Mouse (Mus musculus) embryonic facial prominence, embryonic 10.5 days (tissue): ENCODE measurements at regions not wholly inside any gene's neighbourhood (a gene's known extent, or its start where the extent isn't known, plus 50 kb on each side); places are given as distances from the start of the nearest gene placed in this dataset.

Source experiments
- DNase-seq: peaks from one replicate; pipeline ENCODE4 v3.0.0-alpha.2; 2017; ENCODE audit warnings: low spot score
- H3K27ac ChIP-seq: fragments of 300-500 bp; sonication (generic); replicated peaks from 2 replicates; pipeline ENCODE4 v1.5.1; 2016; ENCODE audit warnings: mild to moderate bottlenecking
- H3K27me3 ChIP-seq: fragments of 300-500 bp; sonication (generic); replicated peaks from 2 replicates; pipeline ENCODE4 v1.6.1; 2016; ENCODE audit warnings: low read depth, mild to moderate bottlenecking; ENCODE audit not compliant: poor library complexity, severe bottlenecking
- H3K36me3 ChIP-seq: fragments of 300-500 bp; sonication (generic); replicated peaks from 2 replicates; pipeline ENCODE4 v1.6.1; 2016; ENCODE audit warnings: mild to moderate bottlenecking, moderate library complexity
- H3K4me1 ChIP-seq: fragments of 300-500 bp; sonication (generic); 2 replicates; pipeline ENCODE4 v1.6.1; 2016
- H3K4me3 ChIP-seq: fragments of 300-500 bp; sonication (generic); 2 replicates; pipeline ENCODE4 v1.5.1; 2016; ENCODE audit warnings: mild to moderate bottlenecking, moderate library complexity
- H3K9me3 ChIP-seq: fragments of 300-500 bp; sonication (generic); 2 replicates; pipeline ENCODE4 v1.6.1; 2016; ENCODE audit warnings: mild to moderate bottlenecking
- WGBS: fragments of 180-500 bp; shearing (Covaris S2); methylation state at CpG from one replicate; pipeline ENCODE4 v1.1.7; 2016; 5-methylcytosine and 5-hydroxymethylcytosine counted together

DNA sequence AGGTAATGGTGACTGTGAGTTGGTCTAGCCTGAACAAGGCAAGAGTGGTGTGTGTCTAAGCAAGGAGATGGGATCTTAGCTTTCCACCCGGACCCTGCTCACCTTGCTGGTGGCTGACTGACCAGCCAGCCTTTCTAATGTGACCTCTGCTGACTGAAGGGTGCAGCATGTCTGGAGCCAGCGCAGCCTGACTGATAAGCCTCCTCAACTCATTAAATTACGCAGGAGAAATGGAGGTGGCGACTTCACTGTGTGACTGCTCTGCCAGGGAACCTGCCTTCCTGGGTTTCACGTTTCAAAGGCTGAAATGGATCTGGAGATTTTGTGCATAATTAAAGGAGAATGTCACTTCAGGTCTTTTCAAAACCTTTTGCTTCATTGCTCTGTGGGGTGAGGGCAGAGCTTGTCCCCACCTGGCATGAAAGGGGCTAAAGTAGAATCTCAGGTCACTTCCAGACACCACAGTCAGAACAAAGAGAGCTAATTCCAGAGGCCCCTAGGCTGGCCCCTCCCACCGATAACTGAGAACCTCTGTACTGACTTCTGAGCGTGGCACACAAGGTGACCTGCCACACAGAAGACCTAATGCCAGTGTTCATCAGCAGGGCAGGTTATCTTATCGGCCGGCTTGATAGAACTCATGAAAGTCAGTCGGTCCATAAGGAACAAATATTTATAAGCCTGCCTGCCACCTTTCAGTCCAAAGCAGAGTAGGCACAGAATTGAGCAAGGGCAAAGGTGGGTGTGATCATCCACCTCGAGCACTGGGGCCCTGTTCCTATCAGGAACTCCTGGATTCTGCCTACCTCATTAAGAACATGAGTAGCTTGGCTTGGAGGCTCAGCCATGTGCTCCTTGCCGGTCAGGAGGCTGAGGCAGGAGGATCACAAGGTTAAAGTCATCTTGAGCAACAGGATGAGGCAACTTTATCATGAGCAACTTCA is 53.1 kb upstream of the Vps8 start:
- peak; percentile 34 for DNase-seq

More for the DNA sequence above, 53.1 kb upstream of the Vps8 start:
- H3K27me3 ChIP-seq: 0 out of 2 replicates have a peak, but pooled peaks cover 5% of the 10 kb centered on the region
- peak overlapping the region; percentile 45; the same call in 1 of the 2 replicates for H3K27ac ChIP-seq
- 54% methylated on average over 12 of the region's 12 CpGs for WGBS
- H3K9me3 ChIP-seq: no peaks in the 10 kb centered on the region
- H3K36me3 ChIP-seq: no peaks in the 10 kb centered on the region
- no peak overlapping the region for H3K4me3 ChIP-seq
- peaks cover 42% of the 10 kb centered on the region for H3K4me1 ChIP-seq
